Mouse (Mus musculus): Measurements from ENCODE around the gene Klc4. TPM values are rescaled to one million over a fixed set of nuclear protein-coding genes. Genes with fewer than 3 reads are reported as not detected.
A peak's percentile ranks its signal among the peaks of the same experiment; 100 is the strongest.

Gene Klc4
- polyA plus RNA-seq, 1 experiment from 2014 or later: 22.5 TPM

DNA sequence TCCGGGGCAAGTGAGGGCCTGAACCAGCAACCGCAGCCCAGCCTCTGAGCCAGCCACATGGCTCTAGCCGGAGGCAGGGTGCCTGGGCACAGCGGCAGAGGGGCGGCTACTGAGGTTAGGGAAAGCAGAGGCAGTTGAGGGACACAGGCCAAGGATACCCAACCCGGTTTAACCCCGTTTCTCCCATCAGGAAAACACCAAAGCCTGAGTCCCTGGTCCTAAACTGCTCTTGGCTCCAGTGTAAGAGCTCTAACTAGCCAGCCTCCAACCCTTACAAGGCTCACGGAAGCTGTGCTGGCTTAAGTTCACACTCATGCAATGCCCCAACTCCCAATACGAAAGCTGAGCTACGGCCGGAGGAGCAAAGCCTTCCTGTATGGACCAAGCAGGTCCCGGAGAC, 21.2 kb downstream of the Klc4 start:
- 53% methylated on average over 12 of the region's 12 CpGs for WGBS
- no peak for DNase-seq (ENCODE audit: low spot score)
- Histone ChIP-seq H3K27ac (peak overlapping the region; percentile 88), H3K4me1 (peaks cover 89% of the 10 kb centered on the region), H3K4me3 (peak overlapping the region; percentile 44), H3K9me3 (no peaks in the 10 kb centered on the region), H3K36me3 (no peaks in the 10 kb centered on the region), H3K27me3 (ENCODE audit: insufficient read depth, poor library complexity, severe bottlenecking) (no peaks in the 10 kb centered on the region)

GRCm38 (mm10) chr17:46623819-46624557, 21.8 kb downstream of the Klc4 start:
- peak overlapping the region; percentile 44 for H3K4me3 ChIP-seq
- H3K36me3 ChIP-seq: no peaks in the 10 kb centered on the region
- peak overlapping the region; percentile 94 for H3K27ac ChIP-seq
- H3K27me3 ChIP-seq (ENCODE audit: insufficient read depth, poor library complexity, severe bottlenecking): no peaks in the 10 kb centered on the region
- no peaks in the 10 kb centered on the region for H3K9me3 ChIP-seq
- no peak for DNase-seq (ENCODE audit: low spot score)
- peaks cover 92% of the 10 kb centered on the region for H3K4me1 ChIP-seq
- WGBS: 19% methylated on average over 10 of the region's 10 CpGs

DNA sequence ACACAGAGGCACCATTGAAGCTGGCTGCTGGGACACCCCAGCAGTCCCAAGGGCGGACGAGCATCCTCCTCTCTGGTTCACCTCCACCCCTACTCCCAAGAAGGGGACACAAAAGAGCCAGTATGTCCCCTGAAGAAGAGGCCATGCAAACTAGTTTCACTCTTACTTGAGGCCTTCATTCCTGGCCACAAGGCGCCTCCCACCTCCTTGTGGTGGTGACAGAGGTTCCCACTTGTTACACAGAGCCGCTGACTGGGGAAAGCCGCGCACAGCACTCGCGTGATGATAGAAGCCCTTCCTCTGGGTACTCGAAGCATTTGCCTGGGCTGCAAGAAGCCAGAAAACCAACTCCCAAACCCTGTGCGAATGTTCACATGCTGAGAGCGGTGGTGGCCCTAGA, 23.6 kb downstream of the Klc4 start:
- Histone ChIP-seq H3K36me3 (no peaks in the 10 kb centered on the region), H3K27me3 (ENCODE audit: insufficient read depth, poor library complexity, severe bottlenecking) (no peaks in the 10 kb centered on the region), H3K4me1 (peaks cover 99% of the 10 kb centered on the region), H3K27ac (peak overlapping the region; percentile 94), H3K9me3 (no peaks in the 10 kb centered on the region), H3K4me3 (peak overlapping the region; percentile 29; the same call in 1 of the 2 replicates)
- no peak for DNase-seq (ENCODE audit: low spot score)
- WGBS: 42% methylated on average over 11 of the region's 11 CpGs

- Histone ChIP-seq H3K4me3 (peak overlapping the region; percentile 38), H3K36me3 (no peaks in the 10 kb centered on the region), H3K9me3 (no peaks in the 10 kb centered on the region), H3K27me3 (ENCODE audit: insufficient read depth, poor library complexity, severe bottlenecking) (no peaks in the 10 kb centered on the region), H3K27ac (peak overlapping the region; percentile 94), H3K4me1 (peaks cover 99% of the 10 kb centered on the region)
- DNase-seq (ENCODE audit: low spot score): peak; percentile 86
- WGBS: 30% methylated on average over 15 of the region's 15 CpGs
These were observed 24.5 kb downstream of the Klc4 start for GRCm38 (mm10) chr17:46621324-46621723.

DNA sequence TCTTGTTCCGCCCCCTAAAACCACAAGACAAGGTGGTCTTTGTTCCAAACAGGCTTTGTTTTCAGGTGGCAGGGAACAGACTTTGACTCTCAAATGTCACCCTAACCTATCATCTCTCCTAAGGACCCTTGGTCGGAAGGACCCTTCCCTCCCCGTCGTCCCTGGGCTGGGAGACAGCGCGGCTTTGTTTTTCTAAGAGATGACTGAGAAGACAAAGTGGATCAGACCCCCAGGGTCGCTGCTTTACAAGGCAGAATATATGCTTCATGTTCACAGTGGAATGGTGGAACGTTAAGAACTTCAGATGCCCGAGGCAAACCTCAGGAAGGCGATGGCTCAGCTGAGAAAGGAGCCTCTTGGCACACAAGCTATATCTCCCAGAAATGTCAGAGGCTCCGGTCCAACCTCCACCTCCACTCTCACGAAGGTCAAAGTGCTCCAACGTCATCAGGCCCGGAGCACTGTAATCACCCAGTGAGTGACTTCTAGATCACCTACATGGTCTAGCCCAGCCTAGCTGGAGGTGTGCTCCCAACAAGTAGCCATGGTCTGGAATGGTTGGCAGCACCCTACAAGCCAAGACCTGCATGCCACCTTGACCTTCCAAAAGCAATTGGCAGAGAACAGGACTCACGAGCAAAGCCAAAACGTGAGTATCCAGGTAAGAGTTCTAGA, 26.0 kb downstream of the Klc4 start:
- Histone ChIP-seq H3K4me1 (peaks cover 97% of the 10 kb centered on the region), H3K27me3 (ENCODE audit: insufficient read depth, poor library complexity, severe bottlenecking) (no peaks in the 10 kb centered on the region), H3K36me3 (no peaks in the 10 kb centered on the region), H3K27ac (peak overlapping the region; percentile 94), H3K9me3 (no peaks in the 10 kb centered on the region), H3K4me3 (peak overlapping the region; percentile 40)
- 23% methylated on average over 16 of the region's 16 CpGs for WGBS
- DNase-seq (ENCODE audit: low spot score): no peak

GRCm38 (mm10) chr17:46618769-46619682, 26.8 kb downstream of the Klc4 start:
- H3K27me3 ChIP-seq (ENCODE audit: insufficient read depth, poor library complexity, severe bottlenecking): no peaks in the 10 kb centered on the region
- peak overlapping the region; percentile 40 for H3K4me3 ChIP-seq
- H3K36me3 ChIP-seq: no peaks in the 10 kb centered on the region
- 8% methylated on average over 27 of the region's 27 CpGs for WGBS
- no peak for DNase-seq (ENCODE audit: low spot score)
- peak overlapping the region; percentile 94 for H3K27ac ChIP-seq
- H3K4me1 ChIP-seq: peaks cover 94% of the 10 kb centered on the region
- no peaks in the 10 kb centered on the region for H3K9me3 ChIP-seq

DNA sequence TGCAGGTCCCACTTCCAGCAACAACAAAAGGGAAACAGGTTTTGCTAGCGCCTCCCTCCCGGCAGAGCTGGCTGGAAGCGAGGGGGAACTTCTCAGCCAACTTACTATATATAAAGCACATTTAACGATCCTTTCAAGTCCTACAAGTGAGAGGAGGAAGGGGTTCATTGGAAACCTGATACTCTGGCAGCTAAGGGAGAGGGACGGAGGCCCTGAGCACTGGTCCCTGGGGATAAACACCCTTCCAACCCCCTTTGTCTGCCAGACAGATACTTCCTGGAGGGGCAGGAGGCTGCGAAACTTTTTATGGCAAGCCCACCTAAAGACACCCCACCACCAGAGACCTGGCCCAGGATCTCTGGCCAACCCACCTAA, 27.4 kb downstream of the Klc4 start:
- 8% methylated on average over 6 of the region's 6 CpGs for WGBS
- peaks cover 94% of the 10 kb centered on the region for H3K4me1 ChIP-seq
- no peak for DNase-seq (ENCODE audit: low spot score)
- peak overlapping the region; percentile 40 for H3K4me3 ChIP-seq
- peak overlapping the region; percentile 94 for H3K27ac ChIP-seq
- H3K27me3 ChIP-seq (ENCODE audit: insufficient read depth, poor library complexity, severe bottlenecking): no peaks in the 10 kb centered on the region
- H3K36me3 ChIP-seq: no peaks in the 10 kb centered on the region
- H3K9me3 ChIP-seq: no peaks in the 10 kb centered on the region

- DNase-seq (ENCODE audit: low spot score): no peak
- H3K36me3 ChIP-seq: no peaks in the 10 kb centered on the region
- peaks cover 94% of the 10 kb centered on the region for H3K4me1 ChIP-seq
- H3K27me3 ChIP-seq (ENCODE audit: insufficient read depth, poor library complexity, severe bottlenecking): no peaks in the 10 kb centered on the region
- WGBS: 46% methylated on average over 12 of the region's 12 CpGs
- H3K9me3 ChIP-seq: no peaks in the 10 kb centered on the region
- H3K4me3 ChIP-seq: peak overlapping the region; percentile 40
- peak overlapping the region; percentile 94 for H3K27ac ChIP-seq
These were observed 28.0 kb downstream of the Klc4 start for GRCm38 (mm10) chr17:46617799-46618198.

- Histone ChIP-seq H3K27ac (peak overlapping the region; percentile 75; the same call in 1 of the 2 replicates), H3K4me3 (no peak overlapping the region), H3K36me3 (peaks cover 13% of the 10 kb centered on the region), H3K9me3 (no peaks in the 10 kb centered on the region), H3K27me3 (ENCODE audit: insufficient read depth, poor library complexity, severe bottlenecking) (no peaks in the 10 kb centered on the region), H3K4me1 (peaks cover 81% of the 10 kb centered on the region)
- no peak for DNase-seq (ENCODE audit: low spot score)
- 45% methylated on average over 3 of the region's 3 CpGs for WGBS
These were observed 32.6 kb downstream of the Klc4 start for GRCm38 (mm10) chr17:46613229-46613628.

DNA sequence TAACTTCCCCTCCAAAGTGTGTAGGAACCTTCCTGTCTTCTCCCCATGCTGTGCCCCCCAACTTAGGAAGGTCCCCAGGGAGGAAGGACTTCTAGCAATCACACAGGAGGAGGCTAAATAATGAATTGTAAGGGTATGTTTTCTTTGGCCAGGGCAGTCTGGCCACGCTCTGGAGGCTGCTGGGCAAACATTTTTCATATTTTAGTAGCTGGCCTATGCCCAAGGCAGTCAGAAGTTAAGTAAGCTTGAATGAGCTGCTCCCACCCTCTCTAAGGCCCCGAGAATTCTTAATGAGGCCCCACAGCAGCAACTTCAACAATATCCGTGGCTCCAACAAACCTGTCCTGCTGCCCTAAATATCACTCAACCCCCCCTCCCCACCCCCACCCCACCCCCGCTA, 33.0 kb downstream of the Klc4 start:
- Histone ChIP-seq H3K27me3 (ENCODE audit: insufficient read depth, poor library complexity, severe bottlenecking) (no peaks in the 10 kb centered on the region), H3K36me3 (peaks cover 13% of the 10 kb centered on the region), H3K27ac (peak overlapping the region; percentile 75), H3K4me3 (no peak overlapping the region), H3K4me1 (peaks cover 77% of the 10 kb centered on the region), H3K9me3 (no peaks in the 10 kb centered on the region)
- DNase-seq (ENCODE audit: low spot score): no peak
- WGBS: 43% methylated on average over 4 of the region's 4 CpGs

GRCm38 (mm10) chr17:46612189-46612588, 33.6 kb downstream of the Klc4 start:
- no peaks in the 10 kb centered on the region for H3K9me3 ChIP-seq
- H3K4me3 ChIP-seq: no peak overlapping the region
- H3K36me3 ChIP-seq: peaks cover 13% of the 10 kb centered on the region
- peak overlapping the region; percentile 75 for H3K27ac ChIP-seq
- 67% methylated on average over 2 of the region's 2 CpGs for WGBS
- H3K4me1 ChIP-seq: peaks cover 71% of the 10 kb centered on the region
- no peaks in the 10 kb centered on the region for H3K27me3 ChIP-seq (ENCODE audit: insufficient read depth, poor library complexity, severe bottlenecking)
- DNase-seq (ENCODE audit: low spot score): no peak

DNA sequence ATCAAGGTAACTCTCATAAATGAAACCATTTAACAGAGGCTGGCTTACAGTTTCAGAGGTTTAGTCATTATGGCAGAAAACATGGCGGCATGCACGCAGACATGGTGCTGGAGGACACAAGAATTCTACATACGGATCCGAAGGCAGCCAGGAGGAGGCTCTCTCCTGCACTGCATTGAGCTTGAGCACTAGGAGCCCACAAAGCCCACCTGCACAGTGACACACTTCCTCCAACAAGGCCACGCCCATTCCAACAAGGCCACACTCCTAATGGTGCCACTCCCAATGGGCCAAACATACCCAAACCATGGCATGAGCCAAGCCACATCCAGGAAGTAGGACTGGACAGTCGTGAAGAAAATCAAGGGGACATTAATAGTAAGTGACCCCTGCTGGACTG, 34.5 kb downstream of the Klc4 start:
- H3K9me3 ChIP-seq: no peaks in the 10 kb centered on the region
- no peak overlapping the region for H3K27ac ChIP-seq
- H3K4me3 ChIP-seq: no peak overlapping the region
- WGBS: 93% methylated on average over 6 of the region's 6 CpGs
- peaks cover 13% of the 10 kb centered on the region for H3K36me3 ChIP-seq
- DNase-seq (ENCODE audit: low spot score): no peak
- peaks cover 62% of the 10 kb centered on the region for H3K4me1 ChIP-seq
- H3K27me3 ChIP-seq (ENCODE audit: insufficient read depth, poor library complexity, severe bottlenecking): no peaks in the 10 kb centered on the region

All from heart, embryonic 10.5 days (tissue).